Mouse (Mus musculus) layer of hippocampus, postnatal 10 days (tissue): ENCODE results near the gene Sprr1b. TPM values are rescaled to one million over a fixed set of nuclear protein-coding genes. Genes with fewer than 3 reads are reported as not detected.
"Not testable (repeated sequence)": the region's sequence is repeated elsewhere in the genome, so short reads cannot be mapped to it uniquely, and the experiment has no call there.

Source experiments
- DNase-seq, 2 experiments: peaks; one replicate each; pipeline ENCODE4 v3.0.0; 2021; ENCODE audit warnings: low spot score in 2 of 2
- long read RNA-seq: library from polyadenylated mRNA; stranded (forward); transcript quantifications from one replicate; pipeline ENCODE4 v2.0.0, GENCODE M21; 2023
- total RNA-seq, 2 experiments: library from RNA; stranded (reverse); gene quantifications; 2 replicates each; pipeline ENCODE4 v1.2.3; 2021

Sprr1b gene
- not detected for total RNA-seq
- long read RNA-seq: 0 reads

- DNase-seq: no peak
Measured at GRCm38 (mm10) chr3:92438689-92439088, at the start of gene Sprr1b. Sprr1b (minus strand) TSS chr3:92438789.

- no peak for DNase-seq
Measured at GRCm38 (mm10) chr3:92486307-92486706, 47.7 kb upstream of the Sprr1b start.

GRCm38 (mm10) chr3:92485863-92486262 is 47.3 kb upstream of the Sprr1b start, which contains the start of gene Sprr1a:
Sprr1a (minus strand) TSS chr3:92485895.
- DNase-seq: no peak

GRCm38 (mm10) chr3:92481249-92481648 is 42.7 kb upstream of the Sprr1b start:
- not testable (repeated sequence) for DNase-seq

GRCm38 (mm10) chr3:92470111-92470510 is 31.5 kb upstream of the Sprr1b start:
- no peak for DNase-seq

GRCm38 (mm10) chr3:92467424-92467823 is 28.8 kb upstream of the Sprr1b start:
- DNase-seq: no peak

GRCm38 (mm10) chr3:92466576-92466975 is 28.0 kb upstream of the Sprr1b start:
- no peak for DNase-seq

- DNase-seq: no peak
Measured at GRCm38 (mm10) chr3:92458620-92459019, 20.0 kb upstream of the Sprr1b start, which contains the start of gene Sprr3. Sprr3 (minus strand) TSS chr3:92458720.

- DNase-seq: no peak
Measured at GRCm38 (mm10) chr3:92455151-92455550, 16.6 kb upstream of the Sprr1b start.

GRCm38 (mm10) chr3:92440177-92440576 is 1.6 kb upstream of the Sprr1b start:
- no peak for DNase-seq

- no peak for DNase-seq
Measured at GRCm38 (mm10) chr3:92432282-92432681, 6.3 kb downstream of the Sprr1b start, which contains the start of gene Sprr2k. Sprr2k (plus strand) TSS chr3:92432582.

- no peak for DNase-seq
Measured at GRCm38 (mm10) chr3:92429323-92429722, 9.3 kb downstream of the Sprr1b start, which contains the start of gene Gm9774. Gm9774 (minus strand) TSS chr3:92429423.

GRCm38 (mm10) chr3:92417782-92418181 is 20.8 kb downstream of the Sprr1b start, which contains the start of gene Sprr2j-ps:
Sprr2j-ps (plus strand) TSS chr3:92418082.
- no peak for DNase-seq

GRCm38 (mm10) chr3:92407691-92408090 is 30.9 kb downstream of the Sprr1b start, which contains the start of gene Sprr2i:
Sprr2i (plus strand) TSS chr3:92407991.
- DNase-seq: no peak

- DNase-seq: no peak
Measured at GRCm38 (mm10) chr3:92394301-92394700, 44.3 kb downstream of the Sprr1b start.

Other genes with a start within 250 kb of the Sprr1b start
- gene Sprr2a1, start 223.0 kb downstream of the Sprr1b start, total RNA-seq: not detected
- gene Sprr2a2, start 222.9 kb downstream of the Sprr1b start, total RNA-seq: not detected
- not detected for gene Sprr2a3, start 153.4 kb downstream of the Sprr1b start, total RNA-seq
- gene Sprr2b, start 122.2 kb downstream of the Sprr1b start, total RNA-seq: not detected
- not detected for gene Sprr2d, start 99.6 kb downstream of the Sprr1b start, total RNA-seq
- gene Sprr2e, start 86.6 kb downstream of the Sprr1b start, total RNA-seq: not detected
- not detected for gene Sprr2f, start 73.6 kb downstream of the Sprr1b start, total RNA-seq
- gene Sprr2h, start 53.1 kb downstream of the Sprr1b start, total RNA-seq: not detected
- not detected for gene Sprr2i, start 30.8 kb downstream of the Sprr1b start, total RNA-seq
- not detected for gene Sprr2j-ps, start 20.7 kb downstream of the Sprr1b start, total RNA-seq
- gene Gm9774, start 9.4 kb downstream of the Sprr1b start, total RNA-seq: under 1 TPM; 0.57 to 0.96 TPM
- not detected for gene Sprr2k, start 6.2 kb downstream of the Sprr1b start, total RNA-seq
- gene Sprr3, start 19.9 kb upstream of the Sprr1b start, total RNA-seq: not detected
- not detected for gene Sprr1a, start 47.1 kb upstream of the Sprr1b start, total RNA-seq
- gene Sprr4, start 61.7 kb upstream of the Sprr1b start, total RNA-seq: not detected
- gene 2310046K23Rik, start 95.7 kb upstream of the Sprr1b start, total RNA-seq: not detected
- gene Ivl, start 134.9 kb upstream of the Sprr1b start, total RNA-seq: not detected
- gene Smcp, start 150.2 kb upstream of the Sprr1b start, total RNA-seq: not detected
- not detected for gene 2210017I01Rik, start 168.7 kb upstream of the Sprr1b start, total RNA-seq
- gene Lce6a, start 182.9 kb upstream of the Sprr1b start, total RNA-seq: not detected
- gene Lce1a1, start 209.5 kb upstream of the Sprr1b start, total RNA-seq: not detected
- gene Lce1b, start 218.1 kb upstream of the Sprr1b start, total RNA-seq: not detected
- not detected for gene Lce1a2, start 231.5 kb upstream of the Sprr1b start, total RNA-seq
- gene Lce1c, start 240.5 kb upstream of the Sprr1b start, total RNA-seq: not detected
- gene Lce1d, start 248.4 kb upstream of the Sprr1b start, total RNA-seq: not detected